In the genomic region with DNA sequence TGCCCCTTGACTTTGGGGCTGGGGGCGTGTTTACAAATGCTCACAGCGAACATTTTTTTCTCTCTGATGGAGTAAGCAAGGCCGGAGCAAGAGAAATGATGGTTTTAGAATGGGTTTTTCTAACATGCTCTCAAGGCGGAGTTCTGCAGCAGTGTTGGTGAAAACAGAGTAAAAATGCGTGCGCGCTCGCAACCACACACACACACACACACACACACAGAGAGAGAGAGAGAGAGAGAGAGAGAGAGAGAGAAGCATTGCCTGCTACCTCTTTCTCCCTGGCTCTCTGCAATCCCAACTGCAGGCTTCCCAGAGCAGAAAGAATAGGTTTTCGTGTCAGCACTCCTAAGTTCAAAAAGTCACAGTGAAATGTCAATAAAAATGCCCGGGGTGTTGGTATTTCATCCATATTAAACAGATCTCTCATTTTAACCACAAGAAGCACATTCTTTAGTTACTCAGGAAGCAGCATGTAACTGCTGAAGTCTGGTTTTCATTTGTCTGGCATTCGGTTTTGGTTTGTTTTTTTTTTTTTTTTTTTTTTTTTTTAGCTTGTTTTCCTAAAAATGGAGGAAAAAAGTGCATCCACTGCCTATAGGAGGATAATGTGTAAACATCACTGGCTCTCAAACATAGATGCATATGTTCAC, we compare ENCODE assay signal across 7 mouse cellular contexts. TPM values are rescaled to one million over a fixed set of nuclear protein-coding genes. Genes with fewer than 3 reads are reported as not detected.
DNase-seq lines count a peak whose midpoint lies in the region; ATAC-seq and TF ChIP-seq lines count a peak whose summit lies in the region.

No protein-coding gene starts in this region.

- ATAC-seq in lung, embryonic 15.5 days (ENCODE audit: borderline replicate concordance, extremely low read depth, low FRiP score, low TSS enrichment) = no peak
- no peak for ATAC-seq in embryonic facial prominence, embryonic 11.5 days (replicated peaks; ENCODE audit: insufficient number of reproducible peaks, low FRiP score, low TSS enrichment, low read depth)
- no peak for ATAC-seq in intestine, postnatal 0 days
- no peak for ATAC-seq in cerebellum, adult (ENCODE audit: insufficient number of reproducible peaks, low FRiP score, low TSS enrichment)
- ATAC-seq in activated CD4-positive, CD25-positive, alpha-beta regulatory T cell, adult 4 months = no peak

- peak overlapping the region; percentile 70 for H3K4me3 ChIP-seq in lung, embryonic 15.5 days
- H3K4me3 ChIP-seq in embryonic facial prominence, embryonic 11.5 days (ENCODE audit: low read depth, low read length) = peak overlapping the region; percentile 91
- H3K4me3 ChIP-seq in intestine, postnatal 0 days (ENCODE audit: low read depth, low read length) = peak overlapping the region; percentile 72
- peak overlapping the region; percentile 81; the same call in 1 of the 2 replicates for H3K4me3 ChIP-seq in small intestine, adult 2 months (ENCODE audit: low read depth, low read length)

- TF ChIP-seq POLR2A in small intestine, adult 2 months (IDR thresholded peaks at IDR 0.05; ENCODE audit: low read depth, low read length) = no peak

- no peaks in the 10 kb centered on the region for H3K36me3 ChIP-seq in lung, embryonic 15.5 days
- no peaks in the 10 kb centered on the region for H3K36me3 ChIP-seq in embryonic facial prominence, embryonic 11.5 days (replicated peaks; ENCODE audit: control insufficient read depth, insufficient read depth, low read depth, low read length)
- no peaks in the 10 kb centered on the region for H3K36me3 ChIP-seq in intestine, postnatal 0 days (ENCODE audit: control insufficient read depth, insufficient read depth)
- no peaks in the 10 kb centered on the region for H3K36me3 ChIP-seq in small intestine, adult 2 months (ENCODE audit: control insufficient read depth, insufficient read depth, low read length)

- no peaks in the 10 kb centered on the region for H3K27me3 ChIP-seq in lung, embryonic 15.5 days
- H3K27me3 ChIP-seq in embryonic facial prominence, embryonic 11.5 days (ENCODE audit: control insufficient read depth, insufficient read depth, low read length) = no peaks in the 10 kb centered on the region
- no peaks in the 10 kb centered on the region for H3K27me3 ChIP-seq in intestine, postnatal 0 days (replicated peaks; ENCODE audit: control insufficient read depth, insufficient read depth, low read length)
- no peaks in the 10 kb centered on the region for H3K27me3 ChIP-seq in small intestine, adult 2 months (ENCODE audit: control insufficient read depth, insufficient read depth, low read length)

- no peak for TF ChIP-seq CTCF in intestine, postnatal 0 days (IDR thresholded peaks at IDR 0.05; ENCODE audit: low read depth)
- no peak for TF ChIP-seq CTCF in small intestine, adult 2 months (IDR thresholded peaks at IDR 0.05; ENCODE audit: extremely low read depth, insufficient read length, insufficient replicate concordance, low read depth, low read length)

- peaks cover 30% of the 10 kb centered on the region for H3K4me1 ChIP-seq in lung, embryonic 15.5 days
- no peaks in the 10 kb centered on the region; the same call in 1 of the 2 replicates for H3K4me1 ChIP-seq in embryonic facial prominence, embryonic 11.5 days (ENCODE audit: control insufficient read depth, insufficient read depth, low read length)
- no peaks in the 10 kb centered on the region for H3K4me1 ChIP-seq in intestine, postnatal 0 days (replicated peaks; ENCODE audit: control insufficient read depth, insufficient read depth, low read length)
- peaks cover 3% of the 10 kb centered on the region; the same call in 1 of the 2 replicates for H3K4me1 ChIP-seq in small intestine, adult 2 months (ENCODE audit: control insufficient read depth, insufficient read depth, insufficient read length, low read length)

- peak overlapping the region; percentile 94 for H3K27ac ChIP-seq in lung, embryonic 15.5 days
- peak overlapping the region; percentile 90 for H3K27ac ChIP-seq in embryonic facial prominence, embryonic 11.5 days (replicated peaks; ENCODE audit: low read depth, low read length)
- no peak overlapping the region for H3K27ac ChIP-seq in intestine, postnatal 0 days (ENCODE audit: low read depth, low read length)
- 0 out of 2 replicates have a peak overlapping the region, but pooled peaks have one; percentile 8 for H3K27ac ChIP-seq in small intestine, adult 2 months (ENCODE audit: insufficient read depth, low read depth, low read length)

- H3K9ac ChIP-seq in lung, embryonic 15.5 days = peak overlapping the region; percentile 78; the same call in 1 of the 2 replicates
- peak overlapping the region; percentile 92 for H3K9ac ChIP-seq in embryonic facial prominence, embryonic 11.5 days (replicated peaks; ENCODE audit: low read length)
- H3K9ac ChIP-seq in intestine, postnatal 0 days (ENCODE audit: low read depth, low read length) = no peak overlapping the region

- 3% methylated on average over 11 of the region's 11 CpGs for WGBS in lung, embryonic 15.5 days
- WGBS in embryonic facial prominence, embryonic 11.5 days = 7% methylated on average over 11 of the region's 11 CpGs
- WGBS in intestine, postnatal 0 days = 9% methylated on average over 11 of the region's 11 CpGs
- WGBS in small intestine, adult 2 months = 24% methylated on average over 11 of the region's 11 CpGs

- no peak for DNase-seq in lung, postnatal 25 days (ENCODE audit: low spot score)
- peak; percentile 83 for DNase-seq in embryonic facial prominence, embryonic 11.5 days (ENCODE audit: low spot score)

- H3K9me3 ChIP-seq in lung, embryonic 15.5 days = no peaks in the 10 kb centered on the region
- no peaks in the 10 kb centered on the region for H3K9me3 ChIP-seq in embryonic facial prominence, embryonic 11.5 days (replicated peaks; ENCODE audit: control insufficient read depth, low read length)
- H3K9me3 ChIP-seq in intestine, postnatal 0 days (ENCODE audit: control insufficient read depth) = no peaks in the 10 kb centered on the region

- H3K4me2 ChIP-seq in lung, embryonic 15.5 days = peak overlapping the region; percentile 87
- peak overlapping the region; percentile 78 for H3K4me2 ChIP-seq in embryonic facial prominence, embryonic 11.5 days (ENCODE audit: low read depth, low read length)
- peak overlapping the region; percentile 100 for H3K4me2 ChIP-seq in intestine, postnatal 0 days (replicated peaks; ENCODE audit: low read depth)

RNA-seq across cellular contexts. Expression of a gene that starts 0.7 kb away (rescaled TPM):
- polyA plus RNA-seq in lung, embryonic 15.5 days (2015; fragmentation: Nextera tagmentation; extraction: Ambion mirVana) = 15.9 and 16.7 TPM in 2 replicates
- 43.6 and 45.1 TPM in 2 replicates for polyA plus RNA-seq in embryonic facial prominence, embryonic 11.5 days (2014; fragmentation: Nextera tagmentation; extraction: Ambion mirVana)
- polyA plus RNA-seq in intestine, postnatal 0 days (2015; fragmentation: Nextera tagmentation; extraction: Ambion mirVana) = 4.4 and 4.8 TPM in 2 replicates
- polyA plus RNA-seq in small intestine, adult 2 months (2012; rRNA removed) = 0.84 and 1.5 TPM in 2 replicates
- polyA plus RNA-seq in activated CD4-positive, CD25-positive, alpha-beta regulatory T cell, adult 4 months (2017; shearing (Covaris generic)) = 100 to 1,000 TPM; 101 to 116 TPM

RNA-seq across cellular contexts. Expression of a gene that starts 8.1 kb away (rescaled TPM):
- 166 and 178 TPM in 2 replicates for polyA plus RNA-seq in lung, embryonic 15.5 days (2015; fragmentation: Nextera tagmentation; extraction: Ambion mirVana)
- 227 and 238 TPM in 2 replicates for polyA plus RNA-seq in embryonic facial prominence, embryonic 11.5 days (2014; fragmentation: Nextera tagmentation; extraction: Ambion mirVana)
- 89.4 and 95.2 TPM in 2 replicates for polyA plus RNA-seq in intestine, postnatal 0 days (2015; fragmentation: Nextera tagmentation; extraction: Ambion mirVana)
- 2.7 and 3.6 TPM in 2 replicates for polyA plus RNA-seq in small intestine, adult 2 months (2012; rRNA removed)
- polyA plus RNA-seq in activated CD4-positive, CD25-positive, alpha-beta regulatory T cell, adult 4 months (2017; shearing (Covaris generic)) = 100 to 1,000 TPM; 121 to 141 TPM

Comparison
In these comparisons a context has a peak if more than half of its experiments do, and no peak if none do; other contexts are left out.
1. RNA of a gene that starts 8.1 kb away (polyA plus RNA-seq): 227 to 238 TPM in embryonic facial prominence, embryonic 11.5 days, 166 to 178 TPM in lung, embryonic 15.5 days, 121 to 141 TPM in activated CD4-positive, CD25-positive, alpha-beta regulatory T cell, adult 4 months and 89.4 to 95.2 TPM in intestine, postnatal 0 days; 2.7 to 3.6 TPM in small intestine, adult 2 months; every median in the first group is over 10 times any median in the second.
2. Peak in every context shown above with its lines, with median percentiles within 50 percentile points of each other: H3K4me2 ChIP-seq and H3K4me3 ChIP-seq.